Mouse (Mus musculus): ENCODE results near the gene Gmpr2. TPM values are rescaled to one million over a fixed set of nuclear protein-coding genes. Genes with fewer than 3 reads are reported as not detected.

Gmpr2 gene
- total RNA-seq (2015; ENCODE audit: low replicate concordance) (1.7 and 3.6 TPM in 2 replicates), total RNA-seq (2017; ENCODE audit: low replicate concordance) (9.0 and 14.1 TPM in 2 replicates)

DNA sequence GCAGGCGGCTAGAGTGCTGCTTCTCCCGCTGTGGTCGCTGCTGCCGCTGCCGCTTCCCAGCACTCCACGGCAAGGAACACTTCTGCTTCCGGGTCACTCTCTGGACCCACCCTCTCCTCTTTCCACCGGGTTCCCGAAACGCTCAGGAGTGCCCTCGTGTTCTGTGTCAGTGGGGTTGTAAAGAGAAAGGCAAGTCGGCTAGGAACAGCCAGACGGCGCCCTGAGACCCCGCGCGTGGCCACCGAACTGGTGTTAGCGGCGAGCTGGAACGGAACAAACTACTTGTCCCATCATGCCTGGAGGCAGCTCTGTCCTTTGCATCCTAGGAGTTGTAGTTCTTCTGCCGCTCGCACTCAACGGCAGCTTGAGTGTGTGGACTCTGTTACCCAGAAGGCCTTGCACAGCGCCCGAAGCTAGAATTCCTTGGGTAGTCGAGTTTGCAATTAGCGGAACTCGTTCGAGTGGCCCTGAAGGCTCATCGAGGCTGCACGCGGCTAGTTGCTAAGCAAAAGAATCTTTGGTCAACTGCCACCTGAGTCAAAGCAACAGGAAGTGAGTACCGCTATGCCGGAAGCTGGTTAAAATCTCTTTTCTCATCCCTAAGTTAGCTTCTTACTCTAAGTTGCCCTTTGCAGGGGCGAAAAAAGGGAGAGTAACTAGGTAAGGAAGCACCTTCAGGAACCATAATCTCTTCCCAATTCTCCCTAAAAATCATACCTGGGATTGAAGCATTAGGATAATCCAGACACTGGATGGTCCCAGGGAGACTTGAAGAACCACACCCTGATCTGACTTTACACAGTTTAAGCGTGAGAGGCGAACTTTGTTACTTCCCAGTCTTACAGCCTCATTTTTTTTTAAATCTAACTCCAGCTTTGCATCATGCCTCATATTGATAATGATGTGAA lies at the start of gene Gmpr2, which contains the start of gene Nedd8:
Gene Gmpr2 (plus strand): TSS at position 109 of the 908 bp plus-strand sequence.
Gene Nedd8 (minus strand): TSS at position 292 of the 908 bp plus-strand sequence.
- ATAC-seq (replicated peaks; ENCODE audit: low FRiP score, poor library complexity, severe bottlenecking), result peak; percentile 97

DNA sequence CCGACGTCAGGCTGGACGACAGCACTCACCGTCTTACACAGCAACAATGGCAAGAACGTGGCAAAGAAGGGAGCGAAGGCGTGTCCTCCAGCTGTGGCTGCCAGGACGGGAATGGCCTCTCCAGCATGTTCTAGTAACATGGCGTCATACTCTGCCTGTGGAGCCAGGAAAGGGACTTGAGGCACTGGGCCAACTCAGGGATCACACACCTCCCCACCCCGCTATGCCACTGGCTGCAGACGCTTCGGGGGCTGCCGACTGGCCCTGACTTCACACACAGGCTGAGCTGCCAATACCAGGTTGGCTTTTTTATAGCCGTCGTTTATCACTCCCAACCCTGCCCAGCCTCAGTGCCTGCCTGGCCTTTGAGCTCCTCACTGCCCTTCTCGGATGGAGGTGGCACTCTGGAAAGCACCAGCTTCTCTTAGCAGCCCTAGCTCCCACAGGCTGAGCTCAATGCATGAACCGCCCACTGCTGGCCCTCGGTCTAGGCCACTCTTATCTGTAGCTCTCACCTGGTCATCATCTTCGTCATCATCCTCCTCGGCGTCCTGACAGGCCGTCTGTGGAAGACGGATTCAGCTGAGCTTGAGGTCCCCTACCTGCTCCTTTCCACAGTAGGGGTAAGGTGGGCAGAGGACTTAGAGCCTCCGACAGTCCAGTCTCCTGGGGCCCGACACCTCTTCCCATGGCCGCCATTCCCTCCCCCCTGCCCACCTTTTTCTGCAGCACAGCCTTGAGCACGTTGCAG lies 43.5 kb upstream of the Gmpr2 start:
- ATAC-seq (replicated peaks; ENCODE audit: low FRiP score, poor library complexity, severe bottlenecking), result peak; percentile 43; the same call in 1 of the 2 replicates

GRCm38 (mm10) chr14:55629312-55629711 lies 42.4 kb upstream of the Gmpr2 start:
- peak; percentile 72 for ATAC-seq (replicated peaks; ENCODE audit: low FRiP score, poor library complexity, severe bottlenecking)

DNA sequence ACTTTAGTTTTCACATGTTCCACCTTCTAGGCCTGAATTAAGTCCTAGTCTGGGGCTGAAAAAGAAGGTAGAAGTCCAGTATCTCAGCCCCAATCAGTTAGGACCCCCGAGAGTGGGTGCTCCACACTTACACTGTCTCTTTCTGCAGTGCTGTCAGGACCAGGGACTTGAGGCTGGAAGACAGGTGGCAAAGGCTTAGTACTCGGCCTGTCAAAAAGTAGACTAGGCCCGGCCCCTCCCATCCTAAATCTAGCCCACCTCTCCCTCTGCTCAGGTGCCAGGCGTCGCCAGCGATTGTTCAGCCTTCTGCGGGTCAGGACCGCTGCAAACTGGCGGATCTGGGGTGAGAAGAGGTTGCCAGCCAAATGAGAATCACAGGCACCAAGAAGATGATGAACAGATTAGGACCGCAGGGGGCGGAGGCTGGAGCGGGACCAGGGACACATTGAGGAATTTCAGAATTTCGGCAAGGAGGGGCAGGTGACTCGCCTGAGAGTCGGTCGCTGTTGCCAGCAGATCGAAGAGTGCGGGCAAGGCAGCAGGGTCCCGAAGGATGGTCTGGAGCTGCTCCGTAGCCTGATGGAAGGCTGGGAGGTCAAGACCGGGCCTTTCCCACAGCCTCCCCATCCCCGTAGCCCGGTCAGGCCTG lies 36.7 kb upstream of the Gmpr2 start:
- 0 out of 2 replicates have a peak, but pooled peaks have one; percentile 12 for ATAC-seq (replicated peaks; ENCODE audit: low FRiP score, poor library complexity, severe bottlenecking)

GRCm38 (mm10) chr14:55635523-55636007 lies 36.2 kb upstream of the Gmpr2 start, which contains the start of gene Ipo4:
Gene Ipo4, minus strand, starts transcription at chr14:55635957.
- ATAC-seq (replicated peaks; ENCODE audit: low FRiP score, poor library complexity, severe bottlenecking), result peak; percentile 80

GRCm38 (mm10) chr14:55637795-55638194 lies 33.9 kb upstream of the Gmpr2 start, which contains the start of gene Gm49378:
Gene Gm49378, minus strand, starts transcription at chr14:55637895.
- ATAC-seq (replicated peaks; ENCODE audit: low FRiP score, poor library complexity, severe bottlenecking), result no peak

GRCm38 (mm10) chr14:55640816-55641215 lies 30.9 kb upstream of the Gmpr2 start:
- no peak for ATAC-seq (replicated peaks; ENCODE audit: low FRiP score, poor library complexity, severe bottlenecking)

DNA sequence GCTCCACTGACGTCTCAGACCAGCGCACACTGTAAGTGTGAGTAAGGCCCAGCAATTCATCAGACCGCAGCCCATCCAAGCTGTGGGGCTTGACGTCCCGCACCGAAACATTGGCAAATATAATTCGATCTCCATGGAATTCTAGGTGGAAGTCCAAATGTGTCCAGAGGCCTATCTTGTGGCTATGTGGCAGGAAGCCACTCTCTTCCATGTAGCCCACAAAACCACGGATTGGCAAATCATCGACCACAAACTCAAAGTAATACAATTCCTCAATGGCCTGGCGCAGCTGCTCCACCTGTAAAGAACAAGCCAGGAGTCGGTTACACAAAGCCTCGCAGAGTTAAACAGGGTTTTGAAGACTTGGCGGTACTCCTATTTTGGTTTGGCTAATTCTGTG lies 30.4 kb upstream of the Gmpr2 start:
- ATAC-seq (replicated peaks; ENCODE audit: low FRiP score, poor library complexity, severe bottlenecking), result no peak

- ATAC-seq (replicated peaks; ENCODE audit: low FRiP score, poor library complexity, severe bottlenecking), result no peak
Observed at GRCm38 (mm10) chr14:55642679-55643059, 29.1 kb upstream of the Gmpr2 start.

DNA sequence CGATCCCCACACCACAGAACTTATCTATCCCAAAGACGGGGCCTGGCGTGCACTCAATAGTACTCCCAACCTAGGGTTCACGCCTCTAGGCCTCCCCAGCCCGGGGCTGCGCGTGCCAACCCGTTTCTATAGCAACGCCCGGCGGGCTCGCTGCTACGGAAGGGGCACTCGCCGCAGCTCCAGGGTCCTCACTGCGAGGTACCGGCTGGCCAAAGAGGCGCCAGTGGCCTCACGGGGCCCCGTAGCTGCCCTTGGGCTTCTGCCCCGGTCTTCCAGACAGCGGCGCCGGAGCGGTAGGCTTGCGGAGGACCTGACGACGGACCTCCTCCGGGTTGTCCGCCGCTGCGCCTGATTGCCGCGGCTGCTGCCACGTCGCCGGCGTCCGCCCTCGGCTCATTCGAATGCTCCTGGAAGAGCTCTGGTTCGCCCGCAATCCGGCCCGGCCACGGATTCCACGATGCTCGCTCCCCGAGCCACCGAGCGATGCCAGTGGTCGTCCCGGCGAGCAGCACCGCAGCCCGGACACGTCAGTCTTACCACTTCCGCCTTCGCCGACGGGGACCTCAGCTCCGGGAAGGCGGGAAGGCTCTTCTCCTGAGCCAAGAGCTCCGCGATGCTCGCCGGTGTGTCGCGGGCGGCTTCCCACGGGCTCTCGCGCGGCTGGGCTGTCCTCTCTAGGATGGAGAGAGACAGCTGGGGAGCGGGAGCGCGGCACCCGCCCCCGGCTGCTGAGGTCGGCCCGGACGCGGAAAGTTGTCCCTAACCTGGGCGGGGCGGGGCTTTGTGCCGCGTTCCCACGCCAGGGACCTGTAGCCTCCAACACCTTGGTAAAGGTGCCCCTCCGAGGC lies 28.5 kb upstream of the Gmpr2 start, which contains the start of gene Tm9sf1:
Gene Tm9sf1 (minus strand): TSS at position 747 of the 848 bp plus-strand sequence.
- ATAC-seq (replicated peaks; ENCODE audit: low FRiP score, poor library complexity, severe bottlenecking), result peak; percentile 84

DNA sequence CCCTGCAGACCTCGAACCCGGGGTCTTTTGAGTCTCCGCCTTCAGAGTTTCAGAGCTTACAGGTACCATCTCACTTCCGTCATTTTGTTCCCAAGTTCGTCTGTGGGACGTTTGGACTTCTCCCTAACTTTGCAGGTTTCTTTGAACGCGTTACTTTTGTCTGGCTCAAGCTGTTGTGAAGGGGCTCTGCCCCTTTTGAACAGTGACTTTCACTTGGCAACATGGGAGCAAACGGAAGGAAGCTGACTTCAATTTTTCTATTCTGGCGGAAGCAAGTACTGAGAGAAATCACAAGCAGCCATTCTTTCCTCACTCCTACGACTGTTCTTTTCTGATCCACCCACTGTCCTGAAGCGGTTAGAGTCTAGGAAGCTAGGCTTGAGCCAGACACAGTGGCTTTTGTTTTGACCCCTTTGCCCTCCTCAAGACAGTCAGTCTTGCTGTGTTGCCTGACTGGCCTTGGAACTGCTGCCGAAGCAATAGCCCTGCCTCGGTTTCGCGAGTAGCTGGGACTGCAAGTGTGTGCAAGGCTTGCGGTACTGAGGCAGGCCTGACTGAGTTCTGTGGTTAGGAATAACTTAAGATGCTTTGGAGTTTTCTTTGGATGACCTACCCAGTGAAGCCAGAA lies 27.4 kb upstream of the Gmpr2 start:
- no peak for ATAC-seq (replicated peaks; ENCODE audit: low FRiP score, poor library complexity, severe bottlenecking)

DNA sequence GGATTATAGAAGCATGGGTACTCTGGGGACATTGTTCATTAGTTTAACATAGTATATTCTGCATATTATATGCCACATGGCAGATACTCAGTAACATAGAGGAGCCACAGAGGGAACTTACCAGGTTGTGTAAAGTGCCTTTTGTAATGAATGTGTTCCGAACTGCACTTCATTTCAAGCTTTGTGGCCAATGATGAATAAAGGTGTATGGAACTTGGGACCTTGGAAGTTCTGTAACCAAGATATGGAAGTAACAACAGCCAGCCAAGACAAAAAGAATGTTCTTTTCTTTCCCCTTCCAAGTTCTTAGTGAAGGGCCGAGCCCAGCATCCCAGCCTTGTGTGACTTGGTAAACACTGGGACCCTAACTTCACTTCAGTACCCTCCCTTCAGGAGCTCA lies 21.9 kb upstream of the Gmpr2 start, which contains the start of gene Tssk4:
Gene Tssk4 (plus strand): TSS at position 301 of the 400 bp plus-strand sequence.
- ATAC-seq (replicated peaks; ENCODE audit: low FRiP score, poor library complexity, severe bottlenecking), result no peak

DNA sequence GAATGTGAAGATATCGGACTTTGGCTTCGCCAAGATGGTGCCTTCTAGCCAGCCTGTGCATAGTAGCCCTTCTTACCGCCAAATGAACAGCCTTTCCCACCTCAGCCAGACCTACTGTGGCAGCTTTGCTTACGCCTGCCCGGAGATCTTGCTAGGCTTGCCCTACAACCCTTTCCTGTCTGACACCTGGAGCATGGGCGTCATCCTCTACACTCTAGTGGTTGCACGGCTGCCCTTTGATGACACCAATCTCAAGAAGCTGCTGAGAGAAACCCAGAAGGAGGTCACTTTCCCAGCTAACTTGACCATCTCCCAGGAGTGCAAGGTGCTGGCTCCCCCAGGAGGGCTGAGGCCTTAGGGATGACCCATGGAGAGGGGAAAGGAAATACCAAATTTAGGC lies 20.2 kb upstream of the Gmpr2 start:
- ATAC-seq (replicated peaks; ENCODE audit: low FRiP score, poor library complexity, severe bottlenecking), result no peak

DNA sequence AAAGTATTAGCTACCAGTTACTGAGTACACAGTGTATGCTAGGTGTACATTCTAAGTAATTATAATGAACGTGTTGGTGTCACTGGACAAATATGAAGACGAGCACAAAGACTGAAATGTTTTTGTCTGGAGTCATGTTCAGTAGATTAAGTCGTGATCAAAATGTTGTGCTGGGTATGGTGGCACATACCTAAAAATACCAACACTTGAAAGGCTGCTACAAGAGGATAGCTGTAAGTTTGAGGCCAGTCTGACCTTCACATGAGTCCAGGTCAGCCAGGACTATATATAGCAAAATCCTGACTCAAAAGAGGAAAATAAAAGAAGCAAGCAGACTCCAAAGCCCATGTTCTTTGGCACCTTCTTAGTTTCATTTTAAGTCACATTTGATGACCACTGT lies 14.8 kb upstream of the Gmpr2 start:
- ATAC-seq (replicated peaks; ENCODE audit: low FRiP score, poor library complexity, severe bottlenecking), result no peak

GRCm38 (mm10) chr14:55658011-55658410 lies 13.7 kb upstream of the Gmpr2 start:
- no peak for ATAC-seq (replicated peaks; ENCODE audit: low FRiP score, poor library complexity, severe bottlenecking)

- ATAC-seq (replicated peaks; ENCODE audit: low FRiP score, poor library complexity, severe bottlenecking), result peak; percentile 98
Observed at GRCm38 (mm10) chr14:55659960-55660573, 11.7 kb upstream of the Gmpr2 start, which contains the start of gene Mdp1. Gene Mdp1, minus strand, starts transcription at chr14:55660508.

DNA sequence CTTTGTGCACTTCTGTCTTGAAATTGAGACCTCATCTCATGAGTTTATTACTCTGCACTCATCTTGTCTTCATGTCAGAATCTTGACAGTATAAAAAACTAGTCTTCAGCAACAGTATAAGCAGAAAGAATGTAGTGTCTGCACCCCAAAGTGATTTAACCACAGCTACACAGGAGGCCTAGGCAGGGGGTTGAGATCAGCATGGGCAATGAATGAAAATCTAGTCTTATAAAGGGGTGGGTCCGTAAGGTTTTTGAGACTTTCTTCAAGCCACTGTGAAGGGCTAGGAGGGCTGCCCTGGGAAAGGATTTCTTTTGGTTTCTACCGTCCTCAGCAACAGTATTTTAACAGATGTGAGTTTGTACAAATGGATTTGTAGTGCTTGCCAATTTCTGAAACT lies 11.1 kb upstream of the Gmpr2 start:
- 0 out of 2 replicates have a peak, but pooled peaks have one; percentile 12 for ATAC-seq (replicated peaks; ENCODE audit: low FRiP score, poor library complexity, severe bottlenecking)

- ATAC-seq (replicated peaks; ENCODE audit: low FRiP score, poor library complexity, severe bottlenecking), result peak; percentile 21
Observed at GRCm38 (mm10) chr14:55671486-55671832, 282 bp upstream of the Gmpr2 start.

All from erythroid progenitor cell, adult 5-6 weeks (primary cell).